Mouse (Mus musculus) MEL-GATA-1-ER (cell line): ENCODE results near the gene Uchl5.

Source experiments
- DNase-seq: peaks from one replicate; pipeline ENCODE4 v3.0.0-alpha.2; 2012; ENCODE audit warnings: low read depth; ENCODE audit errors: extremely low read depth

Gene Uchl5

GRCm38 (mm10) chr1:143776446-143777411, at the start of gene Uchl5, which contains the start of gene Trove2:
Gene Uchl5, plus strand, starts transcription at chr1:143777272.
Gene Trove2, minus strand, starts transcription at chr1:143777068.
- DNase-seq: peak; percentile 83

DNA sequence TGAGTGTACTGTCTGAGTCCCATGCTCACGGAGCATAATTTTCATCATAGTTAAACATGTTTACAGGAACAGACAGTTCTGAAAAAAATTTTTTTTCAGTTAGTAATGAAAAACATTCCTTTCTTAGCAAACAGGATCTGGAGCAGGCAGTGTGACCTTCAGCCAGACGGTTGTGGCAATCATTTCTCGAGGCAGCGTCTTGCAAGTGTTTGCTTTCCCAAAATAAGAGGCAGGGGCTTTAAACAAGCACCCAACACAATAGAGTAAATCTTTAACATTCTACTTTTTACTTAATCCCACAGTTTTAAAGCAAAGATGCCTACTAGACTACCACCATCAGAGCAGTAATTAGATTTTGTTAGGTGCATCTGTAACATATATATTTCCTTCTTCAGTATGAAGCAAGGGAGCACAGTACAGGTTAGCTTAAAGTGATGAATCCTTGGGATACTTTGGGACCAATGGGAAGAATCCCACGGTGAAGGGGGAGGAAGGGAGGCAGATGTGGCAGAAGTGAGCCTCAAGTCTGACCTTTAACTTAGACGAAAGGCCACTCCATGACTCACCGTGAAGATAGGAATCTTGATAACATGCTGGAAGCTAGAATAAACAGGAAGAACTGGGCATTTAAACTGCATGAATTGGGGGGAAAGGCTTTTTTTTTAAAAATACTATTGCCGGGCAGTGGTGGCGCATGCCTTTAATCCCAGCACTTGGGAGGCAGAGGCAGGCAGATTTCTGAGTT, 49.2 kb upstream of the Uchl5 start:
- DNase-seq: no peak

DNA sequence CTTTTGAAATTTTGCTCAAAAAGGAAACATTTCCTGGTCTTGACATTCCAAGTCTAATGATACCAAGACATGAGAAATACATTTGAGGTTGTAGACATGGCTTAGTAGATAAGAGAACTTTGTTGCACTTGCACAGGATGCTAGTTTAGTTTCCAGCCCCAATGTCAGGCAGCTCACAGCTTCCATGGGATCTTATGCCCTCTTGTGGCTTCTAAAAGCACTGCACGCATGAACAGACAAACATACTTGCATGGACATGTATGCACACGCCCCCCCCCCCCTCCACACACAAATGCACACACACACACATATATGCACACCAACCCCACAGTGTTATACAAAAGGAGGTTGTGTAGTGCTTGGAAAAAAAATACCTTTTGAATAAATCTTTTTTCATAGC, 46.2 kb upstream of the Uchl5 start:
- peak; percentile 60 for DNase-seq

- no peak for DNase-seq
Measured at GRCm38 (mm10) chr1:143731691-143732090, 45.4 kb upstream of the Uchl5 start.

GRCm38 (mm10) chr1:143733914-143734410, 43.1 kb upstream of the Uchl5 start:
- DNase-seq: no peak

- peak; percentile 31 for DNase-seq
Measured at GRCm38 (mm10) chr1:143738811-143739210, 38.3 kb upstream of the Uchl5 start.

DNA sequence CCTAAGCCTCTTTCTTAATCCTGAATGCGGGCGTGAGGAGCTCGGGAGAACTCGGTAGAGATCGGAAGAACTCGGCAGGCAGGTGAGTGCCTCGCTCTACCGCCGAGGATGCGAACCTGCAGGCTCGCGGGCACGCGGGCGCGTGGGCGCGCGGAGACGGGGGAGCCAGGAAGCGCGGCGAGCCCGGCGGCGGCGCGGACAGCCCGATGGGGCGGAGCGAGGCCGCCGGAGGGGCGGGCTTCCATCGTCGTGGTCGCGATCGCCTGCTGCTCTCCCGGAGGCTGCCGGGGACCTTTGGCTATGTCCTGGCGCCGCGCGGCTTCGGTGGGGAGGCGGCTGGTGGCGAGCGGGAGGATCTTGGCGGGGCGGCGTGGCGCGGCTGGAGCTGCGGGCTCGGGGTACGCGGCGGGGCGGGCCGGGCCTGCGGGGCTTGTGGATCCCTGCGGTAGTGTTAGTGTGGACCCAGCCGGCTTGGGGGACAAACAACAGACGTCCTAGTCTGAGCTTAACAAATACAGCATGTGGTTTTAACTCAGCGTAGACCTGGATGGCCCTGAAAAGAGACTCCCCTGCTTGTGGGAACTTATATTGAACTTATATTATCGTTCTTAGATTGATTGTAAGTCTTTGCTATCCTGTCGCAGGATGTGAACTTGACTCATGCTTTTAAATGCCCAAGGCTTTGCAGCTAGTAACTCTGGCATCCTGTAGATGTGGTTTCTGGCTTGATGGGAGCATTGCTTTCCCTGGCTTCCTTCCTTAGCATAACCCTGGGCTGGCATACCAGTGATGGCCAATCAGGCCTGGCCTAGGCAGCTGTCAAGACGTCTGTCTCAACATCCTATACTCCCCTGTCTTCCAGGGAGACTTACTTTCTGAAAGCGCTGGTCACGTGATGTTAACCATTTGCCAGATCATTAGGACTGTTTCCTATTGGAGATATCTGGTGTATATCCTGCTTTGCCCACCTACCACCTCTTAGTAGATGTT, 37.4 kb upstream of the Uchl5 start:
- DNase-seq: peak; percentile 92

- no peak for DNase-seq
Measured at GRCm38 (mm10) chr1:143740581-143740980, 36.5 kb upstream of the Uchl5 start.

DNA sequence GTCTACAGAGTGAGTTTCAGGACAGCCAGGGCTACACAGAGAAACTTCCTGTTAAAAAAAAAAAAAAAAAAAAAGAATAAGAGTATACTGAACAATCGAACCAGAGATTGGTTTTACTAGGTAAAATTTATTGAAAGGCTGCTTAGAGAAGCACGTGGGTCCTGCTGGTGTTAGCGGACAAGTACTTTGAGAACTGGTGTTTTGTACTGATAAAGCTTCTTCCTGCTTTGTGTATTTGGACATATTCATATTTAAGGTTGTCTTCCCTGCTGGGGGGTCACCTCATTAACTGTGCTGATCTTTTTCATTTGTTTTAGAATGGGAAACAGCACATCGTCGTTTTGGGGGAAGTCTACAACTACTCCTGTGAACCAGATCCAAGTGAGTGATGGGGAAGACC, 35.7 kb upstream of the Uchl5 start:
- peak; percentile 68 for DNase-seq

DNA sequence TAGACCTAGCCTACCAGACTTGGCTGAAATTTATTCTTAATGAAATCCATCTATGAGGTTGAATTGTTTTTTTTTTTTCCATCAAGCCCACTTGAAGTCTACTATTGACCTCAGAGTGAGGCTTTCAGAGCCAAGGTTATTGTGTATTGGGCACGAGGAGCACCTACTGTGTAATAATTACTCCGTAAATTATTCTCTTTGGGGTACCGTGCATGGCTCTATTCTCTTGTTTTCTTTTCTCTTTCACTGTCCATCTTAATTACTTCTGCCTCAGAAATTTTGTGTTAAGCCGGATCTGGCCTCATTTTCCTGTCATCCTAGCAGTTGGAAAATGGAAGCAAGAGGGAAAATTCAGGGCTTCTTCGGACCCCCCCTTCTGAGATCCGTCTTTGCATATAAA, 34.9 kb upstream of the Uchl5 start:
- no peak for DNase-seq

DNA sequence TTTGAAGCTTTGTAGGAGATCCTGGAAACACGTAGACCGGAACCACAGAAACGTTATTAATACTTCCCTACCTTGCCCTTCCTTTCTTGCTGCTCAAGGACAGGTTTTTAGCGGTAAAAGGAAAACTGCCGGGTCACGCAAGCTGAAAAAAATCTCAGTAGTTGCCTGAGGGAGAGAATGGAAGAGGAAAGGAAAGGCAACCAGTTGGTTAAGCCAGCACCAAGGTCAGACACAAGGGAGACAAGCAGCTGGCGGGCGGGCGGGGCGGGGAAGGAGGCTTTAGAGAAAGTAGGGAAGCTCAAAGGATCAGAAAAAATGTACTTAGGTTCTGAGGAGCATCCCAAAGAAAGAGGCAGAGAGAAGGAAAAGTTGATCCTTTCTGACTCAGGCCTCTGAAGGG, 31.2 kb upstream of the Uchl5 start:
- DNase-seq: no peak

GRCm38 (mm10) chr1:143762159-143762558, 14.9 kb upstream of the Uchl5 start:
- DNase-seq: no peak

GRCm38 (mm10) chr1:143764443-143764842, 12.6 kb upstream of the Uchl5 start:
- no peak for DNase-seq

DNA sequence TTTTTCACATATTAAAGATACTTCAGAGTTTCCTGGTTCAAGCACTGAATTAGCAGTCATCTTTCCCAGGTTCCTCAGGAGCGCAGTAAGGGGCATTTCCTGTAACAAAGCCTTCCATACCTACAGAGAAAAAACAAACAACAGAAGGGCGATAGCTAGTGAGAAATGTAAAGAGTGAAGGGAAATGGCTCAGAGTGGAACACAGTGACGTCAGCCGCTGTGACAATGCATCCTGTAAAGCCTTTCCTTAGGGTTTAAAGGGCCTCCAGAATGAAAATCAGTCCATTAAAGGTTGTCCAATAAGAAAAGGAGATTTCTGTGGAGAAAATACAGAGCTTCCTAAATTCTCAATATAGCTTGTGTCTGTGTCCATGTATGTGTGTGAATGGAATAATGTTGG, 11.3 kb upstream of the Uchl5 start:
- no peak for DNase-seq

DNA sequence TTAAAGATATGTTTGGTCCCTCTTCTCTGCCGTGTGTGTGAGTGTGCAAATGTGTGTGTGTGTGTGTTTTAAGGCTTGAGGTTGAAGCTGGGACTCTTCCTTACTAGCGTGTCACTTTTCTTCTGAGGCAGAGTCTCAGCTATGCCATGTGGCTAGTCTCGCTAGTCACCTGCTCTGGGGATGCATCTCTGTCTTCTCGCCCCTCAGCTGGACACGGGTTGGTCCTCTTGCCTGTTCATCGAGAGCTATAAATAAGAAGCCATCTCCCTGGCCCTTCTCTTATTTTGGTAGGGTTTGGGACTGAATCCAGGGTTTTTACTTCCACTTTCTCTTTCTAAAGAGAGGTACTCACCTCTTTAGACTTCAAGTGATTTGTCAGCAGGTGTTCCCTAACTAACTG, 10.8 kb upstream of the Uchl5 start:
- no peak for DNase-seq

- DNase-seq: no peak
Measured at GRCm38 (mm10) chr1:143770444-143771109, 6.5 kb upstream of the Uchl5 start.

GRCm38 (mm10) chr1:143773082-143773481, 4.0 kb upstream of the Uchl5 start:
- DNase-seq: no peak

DNA sequence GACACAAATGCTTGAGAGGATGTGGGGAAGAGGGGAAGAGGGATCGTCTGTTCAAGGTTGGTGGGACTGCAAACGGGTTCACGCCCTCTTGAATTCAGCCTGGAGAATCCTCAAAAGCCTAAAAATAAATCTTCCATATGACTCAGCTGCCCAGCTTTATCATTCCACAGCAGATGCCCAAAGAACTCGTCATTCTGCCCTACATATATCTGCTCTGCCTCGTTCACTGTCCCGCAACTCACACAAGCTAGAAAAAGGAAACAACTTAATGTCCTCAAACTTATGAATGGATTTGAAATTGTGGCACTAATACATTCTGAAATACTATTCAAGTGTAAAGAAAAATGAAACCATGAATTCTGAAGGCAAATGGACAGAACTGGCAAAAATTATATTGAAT, 3.2 kb upstream of the Uchl5 start:
- no peak for DNase-seq

- peak; percentile 62 for DNase-seq
Measured at GRCm38 (mm10) chr1:143777558-143778218, 616 bp downstream of the Uchl5 start.
